Mouse (Mus musculus): ENCODE data around the gene Cacna1a.

Gene Cacna1a

DNA sequence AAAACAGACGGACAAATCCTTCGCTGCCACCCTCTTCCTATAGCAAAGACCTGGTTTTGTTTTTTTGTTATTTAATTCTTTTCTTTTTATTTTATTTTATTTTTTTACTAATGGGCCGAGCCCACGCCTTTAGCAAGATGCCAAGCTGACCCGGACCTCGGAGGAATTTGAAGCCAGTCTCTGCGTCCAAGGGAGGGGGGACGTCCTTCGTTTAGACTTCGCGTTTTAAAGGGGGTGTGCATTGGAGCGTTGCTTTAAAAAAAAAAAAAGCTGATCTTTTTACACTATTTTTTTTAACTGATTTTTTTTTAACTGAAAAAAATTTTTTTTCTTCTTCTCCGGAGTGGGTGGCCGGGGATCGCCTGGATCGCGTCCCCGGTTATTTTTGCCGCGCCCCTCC, 26.7 kb downstream of the Cacna1a start:
- DNase-seq, result no peak

DNA sequence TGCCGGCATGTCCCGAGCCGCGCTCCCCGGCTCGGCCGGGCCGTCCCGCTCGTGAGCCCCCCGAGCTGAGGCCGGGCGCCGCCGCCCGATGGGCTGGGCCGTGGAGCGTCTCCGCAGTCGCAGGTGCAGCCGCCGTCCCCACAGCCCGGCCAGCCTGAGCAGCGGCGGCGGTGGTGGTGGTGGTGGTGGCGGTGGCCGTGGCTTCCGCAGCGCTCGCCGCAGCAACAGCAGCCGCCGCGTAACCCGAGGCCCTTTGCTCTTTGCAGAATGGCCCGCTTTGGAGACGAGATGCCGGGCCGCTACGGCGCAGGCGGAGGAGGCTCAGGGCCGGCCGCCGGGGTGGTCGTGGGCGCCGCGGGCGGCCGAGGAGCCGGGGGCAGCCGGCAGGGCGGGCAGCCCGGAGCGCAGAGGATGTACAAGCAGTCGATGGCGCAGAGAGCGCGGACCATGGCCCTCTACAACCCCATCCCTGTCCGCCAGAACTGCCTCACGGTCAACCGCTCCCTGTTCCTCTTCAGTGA, 27.2 kb downstream of the Cacna1a start:
- peak in 1 of 2 experiments; percentile 8 for DNase-seq

DNA sequence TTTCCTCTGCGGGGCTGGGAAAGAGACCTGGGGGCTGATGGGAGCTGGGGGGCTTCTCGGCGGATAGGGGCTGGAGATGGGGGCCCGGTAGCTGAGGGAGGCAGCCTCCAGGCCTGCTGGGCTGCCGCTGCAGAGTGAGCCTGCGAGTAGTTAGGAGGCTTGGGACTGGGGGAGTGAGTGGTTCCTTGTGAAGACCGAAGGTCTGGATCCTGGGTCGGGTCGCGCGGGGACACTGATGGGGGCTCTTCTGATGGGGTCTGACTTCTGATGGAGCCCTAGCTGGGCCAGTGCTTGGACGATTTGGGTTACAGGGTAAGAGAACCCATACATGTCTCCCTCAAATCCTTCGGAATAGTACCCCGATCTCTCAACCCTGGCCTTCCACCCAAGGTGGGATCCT, 27.8 kb downstream of the Cacna1a start:
- no peak for DNase-seq

DNA sequence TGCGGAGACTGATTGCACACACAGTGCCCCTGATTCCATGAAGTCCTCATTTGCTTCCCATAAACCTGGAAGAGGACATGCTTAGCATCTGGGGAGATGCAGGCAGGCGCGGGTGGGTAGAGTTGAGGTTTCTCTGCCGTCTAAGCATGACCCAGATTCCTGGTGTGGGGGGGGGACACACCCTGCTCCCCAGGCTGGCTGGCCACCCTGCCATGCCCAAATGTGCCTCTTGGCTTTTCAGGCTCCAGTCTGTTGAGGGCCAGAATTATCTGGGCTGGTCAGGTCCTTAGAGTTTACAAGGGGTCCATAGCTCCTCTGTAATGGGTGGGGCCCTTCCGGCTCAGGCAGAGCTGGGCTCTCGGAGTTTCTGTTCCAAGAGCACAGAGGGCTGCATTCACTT, 28.7 kb downstream of the Cacna1a start:
- no peak for DNase-seq

DNA sequence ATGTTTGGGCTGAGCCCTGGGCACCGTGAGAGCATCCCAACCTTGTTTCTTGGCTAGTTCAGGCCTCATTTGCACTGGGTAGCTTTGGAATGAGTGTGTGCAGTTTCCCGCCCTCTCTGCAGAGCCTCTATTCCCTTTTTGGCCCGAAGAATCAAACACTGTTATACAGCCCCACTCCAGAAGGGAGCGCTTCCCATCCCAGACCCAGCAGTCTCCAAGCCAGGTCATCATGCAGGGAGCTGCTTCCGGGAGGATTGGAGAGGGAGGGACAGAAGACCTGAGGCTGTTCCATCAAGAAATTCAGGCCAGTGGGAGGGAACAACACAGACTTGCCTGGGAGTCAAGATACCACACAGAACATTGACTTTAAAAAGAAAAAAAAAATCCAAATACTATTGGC, 29.6 kb downstream of the Cacna1a start:
- DNase-seq, result no peak

DNA sequence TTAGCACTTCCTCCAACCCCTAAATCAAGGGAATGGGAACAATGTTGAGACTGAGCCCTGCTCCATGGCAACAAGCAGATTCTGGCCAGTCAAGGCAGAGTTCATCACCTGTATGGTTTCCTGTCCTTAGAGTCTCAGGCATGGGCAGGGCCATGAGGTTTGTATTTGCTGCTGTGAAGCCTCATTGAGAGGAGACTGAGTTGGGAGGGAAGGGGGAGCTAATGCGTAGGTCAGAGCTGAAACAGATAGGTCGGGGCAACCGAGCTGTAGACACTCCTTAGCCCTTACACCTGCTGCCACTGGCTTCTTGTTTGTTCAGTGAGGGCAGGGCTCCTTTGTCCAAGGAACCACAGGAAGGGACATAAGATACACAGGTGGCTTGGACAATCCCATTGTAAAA, 36.2 kb downstream of the Cacna1a start:
- no peak for DNase-seq

DNA sequence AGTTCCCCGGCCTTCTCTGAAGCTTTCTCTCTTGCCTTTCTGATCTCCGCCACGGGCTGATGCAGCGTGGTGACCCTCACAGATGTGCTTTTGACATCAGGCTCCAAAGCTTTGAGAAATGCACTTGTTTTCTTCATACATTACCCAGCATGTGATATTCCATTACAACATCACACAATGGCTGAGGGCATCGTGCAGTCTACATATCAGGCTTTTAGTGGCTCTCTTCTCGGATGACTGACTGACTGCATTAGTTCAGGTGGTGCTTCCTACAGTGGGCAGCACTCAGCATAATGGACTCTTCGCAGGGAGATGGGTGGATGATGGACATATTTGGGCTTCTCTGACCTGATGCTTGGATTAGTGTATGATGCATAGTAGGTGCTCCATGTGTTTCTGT, 37.8 kb downstream of the Cacna1a start:
- DNase-seq, result no peak

DNA sequence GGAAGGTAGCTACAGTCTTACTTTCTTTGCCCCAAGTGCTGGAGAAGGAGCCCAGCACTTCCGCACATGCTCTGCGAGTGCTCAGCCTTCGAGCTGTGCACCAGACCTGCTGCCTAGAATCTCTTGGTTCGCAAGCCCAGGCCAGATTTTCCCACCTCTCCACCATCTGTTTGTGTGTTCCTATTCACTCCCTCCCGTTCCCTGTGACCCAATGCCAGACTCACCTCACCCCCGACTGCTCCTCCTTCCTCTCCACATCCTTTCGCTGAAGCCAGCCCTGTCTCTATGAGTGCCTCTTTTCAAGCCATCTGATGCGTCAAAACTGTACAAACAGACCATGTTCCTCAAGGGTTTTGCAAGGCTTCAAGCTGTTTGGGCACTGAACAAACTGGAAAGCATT, 38.3 kb downstream of the Cacna1a start:
- DNase-seq, result no peak

DNA sequence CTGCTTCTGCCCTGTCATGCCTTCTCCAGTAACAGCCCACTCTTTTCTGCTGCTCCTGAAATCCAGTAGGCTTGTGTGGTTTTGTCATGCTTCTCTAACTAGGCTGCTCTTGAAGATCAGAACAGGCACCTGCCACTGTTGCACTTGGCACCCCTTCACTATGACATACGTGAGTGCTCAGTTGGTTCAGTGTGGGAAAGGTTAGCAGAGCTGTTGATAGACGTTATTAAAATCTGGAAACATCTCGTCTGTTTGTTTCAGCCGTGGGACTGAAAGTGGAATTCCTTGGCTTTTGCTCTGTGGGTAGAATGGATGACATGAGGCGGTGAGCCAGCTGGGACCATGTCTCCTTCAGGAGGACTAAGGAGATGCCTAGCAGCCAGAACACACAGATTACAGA, 39.8 kb downstream of the Cacna1a start:
- no peak for DNase-seq

DNA sequence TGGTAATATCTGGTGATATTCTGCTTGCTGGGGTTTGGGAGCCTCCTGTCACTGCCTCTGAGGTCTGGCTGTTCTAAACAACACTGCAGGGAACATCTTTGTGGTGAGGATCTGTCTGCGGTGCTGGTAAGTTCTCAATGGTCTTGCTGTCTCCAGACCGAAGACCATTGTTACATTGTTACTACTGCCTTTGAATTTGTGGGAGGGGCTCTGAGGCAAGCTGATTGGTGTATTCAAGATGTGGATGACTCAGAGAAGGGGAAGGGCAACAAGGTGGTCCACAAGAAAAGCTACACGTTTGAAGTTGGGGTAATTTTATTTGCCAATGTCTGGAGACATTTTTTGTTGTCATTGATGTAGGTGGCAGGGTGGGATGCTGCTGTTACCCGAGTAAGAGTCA, 40.8 kb downstream of the Cacna1a start:
- no peak for DNase-seq

DNA sequence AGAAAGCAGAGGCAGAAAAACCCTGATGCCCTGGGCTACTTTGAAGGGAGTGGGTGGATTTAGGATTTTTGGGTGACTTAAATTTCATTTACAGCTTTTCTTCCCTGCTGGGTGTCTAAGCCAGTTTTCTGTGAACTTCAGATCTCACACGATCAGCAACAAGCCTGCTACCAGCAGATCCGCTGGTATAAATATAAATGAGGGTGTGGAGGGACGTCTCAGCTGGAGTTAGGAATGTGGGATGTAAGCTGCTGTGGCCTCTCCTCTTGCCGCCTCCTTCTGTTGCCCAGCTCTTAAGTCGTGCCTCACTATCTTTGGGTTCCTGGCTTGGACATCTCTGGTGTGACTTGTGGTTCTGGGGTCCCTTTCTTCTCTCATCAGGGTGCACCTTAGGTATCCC, 41.3 kb downstream of the Cacna1a start:
- DNase-seq, result no peak

DNA sequence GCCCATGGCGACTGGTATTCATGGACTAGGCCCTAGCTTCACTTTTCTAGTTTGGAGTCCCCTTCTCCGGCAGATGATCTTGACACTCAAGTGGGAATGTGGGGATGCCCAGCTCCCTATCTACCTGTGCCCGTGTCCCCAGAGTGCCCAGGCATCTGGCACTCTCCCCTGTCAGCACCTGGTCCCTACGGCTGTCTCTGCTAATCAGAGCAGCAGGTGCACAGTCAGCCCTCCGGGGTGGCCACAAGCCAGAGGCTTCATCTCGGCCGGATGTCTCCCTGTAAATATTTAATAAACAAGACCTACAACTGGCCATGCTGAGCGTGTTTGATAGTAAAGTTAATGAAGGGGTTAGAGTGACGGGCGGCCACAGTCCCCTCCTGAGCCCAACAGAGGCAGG, 47.1 kb downstream of the Cacna1a start:
- DNase-seq, result no peak

DNA sequence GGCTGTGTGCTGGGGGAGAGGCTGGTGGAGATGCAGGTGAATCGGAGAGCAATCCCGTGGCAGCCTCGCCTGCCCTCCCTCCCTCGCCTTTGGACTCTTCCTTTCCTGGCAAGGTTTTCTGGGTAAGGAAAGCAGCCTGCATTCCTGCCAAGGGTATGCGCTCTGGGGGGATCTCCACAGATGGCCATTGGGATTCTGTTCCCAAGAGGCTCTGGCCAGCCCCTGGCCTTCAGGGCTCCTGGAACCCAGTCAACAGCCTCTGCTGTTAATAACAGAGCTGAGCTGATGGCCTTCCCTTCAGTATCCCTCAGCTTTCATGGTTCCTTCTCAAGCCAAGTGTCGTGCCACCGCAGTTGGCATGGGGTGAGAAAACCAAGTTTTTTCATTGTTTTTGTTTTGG, 51.6 kb downstream of the Cacna1a start:
- DNase-seq, result no peak

DNA sequence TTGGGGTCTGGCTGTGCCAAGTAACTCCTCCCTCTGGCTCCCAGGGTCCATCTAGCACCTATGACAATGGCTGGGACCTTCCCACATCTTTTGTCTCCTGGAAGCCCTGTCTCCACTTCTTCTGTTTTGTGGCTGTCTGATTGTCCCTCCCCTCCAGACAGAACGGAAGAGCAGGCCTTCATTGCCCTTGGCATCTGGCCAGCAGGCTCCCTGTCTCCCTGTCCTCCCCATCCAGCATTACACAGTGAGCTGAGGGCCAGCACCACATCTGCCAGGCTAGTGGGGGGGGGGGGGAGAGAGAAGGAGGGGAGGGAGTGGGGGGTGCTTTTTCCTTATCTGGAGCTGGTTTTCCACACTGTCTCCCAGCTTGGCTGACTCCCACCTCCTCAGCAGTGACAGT, 53.8 kb downstream of the Cacna1a start:
- no peak for DNase-seq

DNA sequence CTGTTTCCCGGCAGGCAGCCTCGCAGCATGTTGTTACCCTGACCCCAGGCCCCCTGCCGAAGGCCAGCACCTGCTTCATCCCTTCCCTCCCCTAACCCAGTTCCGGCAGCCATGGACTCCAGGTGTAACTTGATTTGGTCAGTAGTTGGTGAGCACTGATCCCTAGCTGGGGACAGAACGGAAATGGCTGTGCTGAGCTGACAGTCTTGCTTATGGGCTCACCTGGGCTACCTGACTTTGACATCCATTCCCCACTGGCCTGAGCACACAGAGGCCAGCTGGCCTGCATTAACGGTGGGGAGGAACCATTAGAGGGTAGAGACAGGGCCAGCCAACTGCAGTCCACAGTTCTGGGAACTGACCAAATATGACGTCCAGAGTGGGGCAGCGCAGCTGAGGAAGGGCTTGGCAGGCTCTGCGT, 58.3 kb downstream of the Cacna1a start:
- DNase-seq, result no peak

DNA sequence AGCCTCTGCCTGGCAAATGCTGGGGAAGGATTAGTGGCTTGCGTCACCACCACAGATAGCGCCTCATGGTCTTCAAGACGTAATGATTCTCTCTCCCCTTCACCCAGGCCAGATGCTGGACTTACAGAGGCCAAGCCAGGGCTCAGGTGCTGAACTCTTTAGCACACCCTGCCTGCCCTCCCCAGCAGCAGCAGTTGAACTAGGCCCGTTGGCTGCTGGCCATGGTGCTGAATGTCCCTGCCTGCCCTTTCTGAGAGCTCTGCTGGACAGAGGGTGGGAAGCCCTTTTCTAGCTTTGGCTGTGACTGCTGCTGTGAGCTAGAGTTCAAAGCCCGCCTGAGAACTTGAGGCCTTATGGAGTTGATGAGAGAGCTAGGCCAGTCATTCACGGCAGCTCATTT, 66.3 kb downstream of the Cacna1a start:
- DNase-seq, result peak; percentile 26 to 27

DNA sequence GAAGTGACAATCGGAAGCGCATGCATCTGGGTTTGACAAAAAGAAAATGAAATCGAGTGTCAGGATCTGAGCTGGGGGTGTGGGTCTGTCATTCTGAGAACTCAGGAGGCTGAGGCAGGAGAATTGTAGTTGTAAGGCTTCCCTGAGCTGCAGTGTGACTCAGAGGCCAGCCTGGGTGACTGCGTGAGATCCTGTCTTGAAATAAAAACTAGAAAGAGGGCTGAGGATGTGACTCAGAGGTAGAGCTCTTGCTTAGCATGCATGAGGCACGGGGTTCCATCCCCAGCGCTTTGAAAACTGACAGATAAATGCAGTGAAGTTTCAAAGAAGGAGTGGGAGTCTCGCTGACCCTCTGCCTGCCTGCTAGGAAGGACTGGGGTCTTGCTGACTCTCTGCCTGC, 70.6 kb downstream of the Cacna1a start:
- DNase-seq, result no peak

DNA sequence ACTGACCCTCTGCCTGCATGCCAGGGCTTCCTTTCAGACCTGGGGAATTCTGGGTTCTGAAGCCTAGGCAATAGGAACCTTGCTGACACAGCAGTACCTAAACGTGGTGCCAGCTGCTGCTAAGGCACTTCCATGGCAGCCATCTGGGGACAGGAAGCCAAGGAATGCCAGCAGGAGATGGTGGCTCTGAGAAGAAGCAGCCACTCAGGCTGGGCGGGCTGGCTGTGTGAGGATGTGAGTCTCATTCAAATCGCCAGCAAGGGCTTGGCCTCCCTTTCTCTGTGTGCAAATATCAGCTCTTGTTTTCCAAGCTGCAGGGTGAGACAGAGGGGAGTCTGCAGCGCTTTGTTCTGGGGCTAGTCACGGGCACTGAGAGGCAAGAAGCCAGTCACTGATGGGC, 71.0 kb downstream of the Cacna1a start:
- no peak for DNase-seq

DNA sequence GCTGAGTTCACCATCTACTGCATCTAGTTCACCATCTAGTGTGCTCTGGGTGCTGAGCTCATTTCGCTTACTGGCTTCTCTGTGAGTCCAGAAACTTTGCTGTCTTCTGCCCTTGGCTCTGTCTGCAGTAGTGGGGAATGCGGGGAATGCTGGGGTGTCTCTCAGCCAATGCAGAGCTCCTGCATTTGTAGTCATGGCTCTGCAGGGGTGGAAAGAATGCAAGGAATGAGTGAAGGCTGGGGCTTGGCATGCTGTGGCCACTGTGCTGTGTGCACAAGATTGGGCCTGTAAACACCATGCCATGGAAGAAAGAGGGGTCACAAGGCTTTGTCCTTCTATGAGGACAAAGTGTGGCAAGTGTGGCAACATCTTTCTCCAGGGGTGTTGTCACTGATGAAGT, 72.5 kb downstream of the Cacna1a start:
- no peak for DNase-seq

DNA sequence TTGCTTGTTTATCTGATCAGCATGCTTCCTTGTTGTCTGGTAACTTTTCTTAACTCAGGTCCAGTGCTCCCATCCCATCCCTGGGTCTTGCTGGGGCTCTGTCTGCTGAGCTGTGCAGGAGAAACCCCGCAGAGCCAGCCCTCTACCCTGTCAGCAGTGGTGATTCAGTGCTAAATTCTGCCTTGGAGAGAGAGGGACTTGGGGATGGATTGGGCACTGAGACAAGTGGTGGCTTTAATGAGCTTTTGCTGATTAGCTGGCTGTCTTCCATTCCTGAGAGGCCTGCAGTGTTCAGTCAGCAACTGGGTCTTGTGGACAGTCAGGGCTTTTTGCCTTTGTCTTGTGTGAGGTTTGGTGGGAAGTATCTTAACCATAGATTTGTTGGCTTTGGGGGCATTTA, 78.7 kb downstream of the Cacna1a start:
- DNase-seq, result no peak

DNA sequence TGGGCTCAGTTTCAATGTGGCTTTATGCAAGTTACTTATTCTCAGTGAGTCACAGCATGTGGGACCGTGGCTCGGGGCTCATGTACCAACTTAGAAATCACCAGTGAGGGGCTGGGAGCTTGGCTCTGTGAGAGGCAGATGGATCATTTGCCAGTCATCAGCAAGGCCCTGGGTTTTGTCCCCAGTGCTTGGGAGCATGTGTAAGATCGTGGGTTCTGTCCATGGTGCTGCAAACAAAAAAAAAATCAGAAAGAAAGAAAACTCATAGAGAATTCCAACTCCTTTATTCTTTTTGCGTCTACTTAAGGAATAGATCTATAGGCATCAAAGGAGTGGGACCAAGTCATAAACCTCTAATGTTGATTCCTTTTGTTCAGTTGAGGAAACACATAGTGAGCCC, 80.8 kb downstream of the Cacna1a start:
- DNase-seq, result no peak

DNA sequence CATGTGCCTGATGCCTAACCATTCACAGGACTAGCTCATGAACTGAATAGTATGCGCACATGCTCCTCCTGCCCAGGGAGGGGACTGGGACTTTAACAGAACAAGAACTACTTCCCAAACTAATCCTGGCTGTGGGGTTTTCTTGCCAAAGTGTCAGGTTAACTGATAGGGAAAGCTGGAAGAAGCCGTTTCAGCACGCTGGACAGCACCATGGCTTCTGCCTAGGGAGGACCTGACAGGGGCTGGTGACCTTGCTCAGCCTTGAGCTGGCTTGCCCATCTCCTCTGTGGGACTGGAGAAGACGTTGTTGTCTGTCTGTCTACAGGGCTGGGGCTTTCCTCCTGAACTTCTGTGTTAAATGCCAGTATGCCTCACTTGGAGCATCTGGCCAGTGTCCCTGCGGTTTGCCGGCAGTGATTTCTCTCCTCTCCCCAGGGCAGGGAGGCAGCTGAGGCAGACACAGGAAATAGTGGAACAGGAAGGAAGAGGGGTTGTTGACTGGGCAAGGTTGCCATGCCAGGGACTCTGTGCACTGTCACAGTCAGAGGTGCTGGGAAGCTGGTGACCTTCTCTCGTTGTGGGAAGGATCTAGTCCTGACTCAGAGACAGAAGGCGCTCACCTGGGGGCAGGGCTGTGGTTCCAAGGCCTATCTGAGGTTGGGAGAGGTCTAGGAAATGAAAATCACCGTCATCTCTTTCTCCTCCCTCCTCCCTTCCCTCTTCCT, 83.2 kb downstream of the Cacna1a start:
- peak; percentile 22 to 31 for DNase-seq

DNA sequence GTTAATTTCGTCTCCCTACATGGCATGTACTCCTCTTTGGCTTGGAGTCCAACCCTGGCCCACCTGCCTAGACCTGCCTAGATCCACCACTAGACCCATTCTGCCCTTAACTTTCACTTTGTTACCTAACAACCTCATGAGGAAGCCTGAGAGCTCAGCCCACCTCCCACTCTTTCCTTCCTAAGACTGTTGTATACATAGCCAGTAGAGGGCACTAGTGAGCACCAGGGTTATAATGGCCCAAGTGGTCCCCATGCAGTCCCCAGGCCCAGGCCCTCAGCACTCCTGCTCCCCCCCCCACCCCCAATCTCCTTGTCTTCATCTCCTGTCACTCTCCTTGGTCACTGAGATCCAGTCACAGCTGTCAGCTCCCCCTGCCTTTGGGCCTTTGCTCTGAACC, 86.2 kb downstream of the Cacna1a start:
- DNase-seq, result no peak

DNA sequence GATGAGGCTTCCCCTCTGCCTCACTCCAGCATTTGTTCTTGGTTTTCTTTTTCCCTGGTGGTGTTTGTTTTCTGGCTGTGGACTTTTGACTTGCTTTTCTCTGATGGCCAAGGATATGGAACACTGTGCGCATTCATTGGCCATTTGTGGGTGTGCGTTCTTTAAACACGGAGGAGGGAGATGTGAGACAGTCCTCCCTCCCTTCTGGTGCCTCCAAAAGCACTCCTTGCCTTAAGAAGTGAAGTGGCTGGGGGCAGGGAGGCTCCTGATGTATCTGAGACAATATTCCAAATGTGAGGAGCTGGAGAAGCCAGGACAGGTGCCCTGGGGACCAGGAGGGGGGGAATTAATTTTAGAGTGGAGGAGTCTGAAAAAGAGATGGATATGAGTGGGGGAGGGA, 89.1 kb downstream of the Cacna1a start:
- no peak for DNase-seq

DNA sequence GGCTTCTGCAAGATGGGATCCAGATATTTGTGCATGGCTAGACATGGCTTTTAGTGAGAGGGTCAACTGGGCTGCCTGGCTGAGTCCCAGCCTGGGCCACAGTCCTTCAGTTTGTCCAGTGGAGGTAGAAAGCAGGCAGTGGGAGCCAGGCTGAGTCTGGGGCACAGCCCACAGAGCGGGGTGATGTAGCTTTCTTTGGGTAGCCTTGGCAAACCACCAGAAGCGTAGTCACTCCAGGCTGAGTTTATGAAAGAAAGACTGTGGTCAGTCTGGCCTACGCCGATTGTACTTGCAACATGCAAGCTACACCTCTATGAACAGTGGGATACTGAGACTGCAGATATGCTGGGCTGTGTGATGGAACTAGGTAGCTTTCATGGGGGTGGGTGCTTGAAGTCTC, 94.8 kb downstream of the Cacna1a start:
- DNase-seq, result no peak

Data from thymus, postnatal 36 days (tissue).